Mouse (Mus musculus): ENCODE data around the gene Skp1a. TPM values are rescaled to one million over a fixed set of nuclear protein-coding genes. Genes with fewer than 3 reads are reported as not detected.

Skp1a gene
- 414 and 445 TPM in 2 replicates for total RNA-seq (2012; rRNA removed)
- polyA plus RNA-seq (2012; ENCODE audit: insufficient read depth in 1 of 2, insufficient read length in 2 of 2, low read depth in 1 of 2, low replicate concordance in 2 of 2, missing spikeins in 1 of 2) = 1,000 to 10,000 TPM in 1 of 2 experiments, 100 to 1,000 TPM in 1; 169 to 1,533 TPM

DNA sequence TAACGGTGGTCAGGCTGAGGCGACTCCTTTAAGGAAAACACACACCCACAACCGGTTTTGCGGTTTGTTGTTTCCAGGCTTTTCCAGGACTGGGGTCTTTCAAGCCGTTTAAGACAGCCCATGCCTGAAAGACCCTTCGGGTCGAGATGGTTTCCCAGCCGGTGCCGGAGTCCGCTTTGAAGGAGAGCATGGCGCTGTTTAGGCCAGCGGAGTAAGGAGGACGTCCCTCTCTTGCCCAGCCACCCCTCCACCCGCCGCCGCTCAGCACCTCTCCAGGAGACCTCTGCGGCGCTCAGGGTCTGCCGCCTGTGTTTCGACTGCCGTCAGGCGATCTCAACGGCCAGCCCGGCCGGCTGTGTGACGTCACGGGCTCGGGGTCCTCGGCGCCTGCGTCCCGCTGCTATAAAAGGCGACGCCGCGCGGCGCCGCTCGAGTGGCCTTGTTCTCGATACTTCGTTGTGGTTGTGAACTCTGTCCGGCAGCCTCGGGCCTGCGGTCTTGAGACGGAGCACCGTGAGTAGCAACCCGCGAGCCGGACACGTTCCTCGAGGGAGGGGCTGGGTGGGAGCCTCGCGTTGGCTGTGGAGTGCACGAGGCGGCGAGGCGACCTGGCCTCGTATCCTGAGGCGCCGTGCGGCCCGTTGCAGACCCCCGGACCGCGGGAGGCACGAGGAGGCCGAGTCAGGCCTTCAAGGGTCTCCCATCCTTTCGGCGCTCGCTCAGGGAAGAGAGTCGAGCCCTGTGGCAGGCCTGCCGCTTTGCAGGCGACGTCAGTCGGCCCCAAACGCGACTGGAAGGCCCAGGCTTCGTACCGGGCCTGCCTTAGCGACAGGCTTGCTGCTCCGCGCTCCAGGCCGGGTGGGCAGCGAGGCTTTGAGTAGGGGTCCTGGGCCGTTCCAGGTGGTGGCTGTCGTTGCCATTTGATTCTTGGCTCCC lies at the start of gene Skp1a:
Gene Skp1a, plus strand, starts transcription at position 390 of the 936 bp plus-strand sequence.
- H3K36me3 ChIP-seq (ENCODE audit: control insufficient read depth in 1 of 2, insufficient read depth in 2 of 2, low read length in 2 of 2) = peaks cover 4 to 27% of the 10 kb centered on the region in 2 experiments
- peak; percentile 97 for TF ChIP-seq SIN3A (IDR thresholded peaks at IDR 0.05; ENCODE audit: low read length)
- peak; percentile 40; the same call in 1 of the 2 replicates for TF ChIP-seq ETS1 (IDR thresholded peaks at IDR 0.05; ENCODE audit: low read depth, low read length)
- no peak for TF ChIP-seq JUND (IDR thresholded peaks at IDR 0.05; ENCODE audit: low read depth, low read length)
- TF ChIP-seq GATA1 (IDR thresholded peaks at IDR 0.05; ENCODE audit: low read depth, low read length) = no peak
- peak; percentile 44; the same call in 1 of the 2 replicates for TF ChIP-seq NRF1 (IDR thresholded peaks at IDR 0.05; ENCODE audit: insufficient read depth, low read depth, low read length, poor library complexity, severe bottlenecking)
- no peak for TF ChIP-seq ZKSCAN1 (IDR thresholded peaks at IDR 0.05; ENCODE audit: low read depth, low read length)
- TF ChIP-seq MAZ (IDR thresholded peaks at IDR 0.05; ENCODE audit: low read depth, low read length) = 0 out of 2 replicates have a peak, but pooled peaks have one; percentile 11
- TF ChIP-seq CHD2 (IDR thresholded peaks at IDR 0.05; ENCODE audit: low read length) = no peak
- 0 out of 2 replicates have a peak, but pooled peaks have one; percentile 22 for TF ChIP-seq RCOR1 (IDR thresholded peaks at IDR 0.05; ENCODE audit: low read depth, low read length)
- peak; percentile 30 for TF ChIP-seq ELF1 (IDR thresholded peaks at IDR 0.05; ENCODE audit: low read depth, low read length)
- peak; percentile 76 for TF ChIP-seq MYC (IDR thresholded peaks at IDR 0.05; ENCODE audit: low read depth, low read length)
- peak; percentile 93 for TF ChIP-seq HCFC1 (IDR thresholded peaks at IDR 0.05; ENCODE audit: low read depth, low read length)
- peak; percentile 86 for TF ChIP-seq MXI1 (IDR thresholded peaks at IDR 0.05; ENCODE audit: low read depth, low read length)
- peak; percentile 96; the same call in 1 of the 2 replicates for TF ChIP-seq UBTF (IDR thresholded peaks at IDR 0.05; ENCODE audit: borderline replicate concordance, insufficient read depth, low read depth, low read length)
- peak; percentile 83 for TF ChIP-seq MYB (IDR thresholded peaks at IDR 0.05; ENCODE audit: low read depth, low read length)
- TF ChIP-seq E2F4 (IDR thresholded peaks at IDR 0.05; ENCODE audit: borderline replicate concordance, low read depth, low read length) = no peak
- peak; percentile 14; the same call in 1 of the 2 replicates for TF ChIP-seq USF1 (IDR thresholded peaks at IDR 0.05; ENCODE audit: low read depth, low read length)
- peak; percentile 68; the same call in 1 of the 2 replicates for TF ChIP-seq KAT2A (conservative IDR thresholded peaks at IDR 0.05; ENCODE audit: low read depth, low read length)
- peak in 1 of 2 experiments; percentile 49; a peak in 2 of 4 replicates for TF ChIP-seq EP300 (IDR thresholded peaks at IDR 0.05; ENCODE audit: low read depth in 1 of 2, low read length in 2 of 2)
- TF ChIP-seq TCF12 (IDR thresholded peaks at IDR 0.05; ENCODE audit: low read depth, low read length) = peak; percentile 66
- peak; percentile 74; the same call in 1 of the 2 replicates for TF ChIP-seq CHD1 (IDR thresholded peaks at IDR 0.05; ENCODE audit: low read depth, low read length)
- TF ChIP-seq POLR2A (IDR thresholded peaks at IDR 0.05; ENCODE audit: control insufficient read depth in 1 of 2, insufficient read depth in 1 of 2, low read depth in 1 of 2, low read length in 2 of 2, poor library complexity in 1 of 2) = peak; percentile 99 to 100
- peak; percentile 100 for TF ChIP-seq POLR2AphosphoS2 (IDR thresholded peaks at IDR 0.05; ENCODE audit: low read length)
- peak; percentile 98 for TF ChIP-seq TBP (IDR thresholded peaks at IDR 0.05; ENCODE audit: low read depth, low read length)
- peak; percentile 84; the same call in 1 of the 2 replicates for TF ChIP-seq POLR2AphosphoS5 (IDR thresholded peaks at IDR 0.05; ENCODE audit: borderline replicate concordance, low read depth, low read length)
- no peak for TF ChIP-seq MAFK (IDR thresholded peaks at IDR 0.05; ENCODE audit: borderline replicate concordance, low read depth, low read length)
- TF ChIP-seq CTCF (IDR thresholded peaks at IDR 0.05 in 2 of 3, conservative IDR thresholded peaks at IDR 0.05 in 1 of 3; ENCODE audit: control insufficient read depth in 1 of 3, insufficient read depth in 1 of 3, low read depth in 2 of 3, low read length in 3 of 3, poor library complexity in 1 of 3, severe bottlenecking in 1 of 3) = peak in 1 of 3 experiments; percentile 25; a peak in 1 of 6 replicates
- peak; percentile 100 for TF ChIP-seq MAX (IDR thresholded peaks at IDR 0.05; ENCODE audit: low read length)
- peak; percentile 99 for TF ChIP-seq ZMIZ1 (IDR thresholded peaks at IDR 0.05; ENCODE audit: low read depth, low read length)
- no peak for TF ChIP-seq ZNF384 (IDR thresholded peaks at IDR 0.05; ENCODE audit: low read depth, low read length)
- peak; percentile 100 for TF ChIP-seq NELFE (IDR thresholded peaks at IDR 0.05; ENCODE audit: low read depth, low read length)
- peak within 1 kb of the TSS; percentile 77 for H3K27ac ChIP-seq (ENCODE audit: control insufficient read depth, low read depth, low read length)
- peaks cover 6 to 25% of the 10 kb centered on the region in 2 experiments for H3K4me1 ChIP-seq (ENCODE audit: control insufficient read depth in 1 of 2, insufficient read depth in 2 of 2, low read length in 2 of 2)
- peak; percentile 96 for DNase-seq (ENCODE audit: low read depth, low spot score)
- H3K27me3 ChIP-seq (ENCODE audit: control insufficient read depth in 1 of 2, insufficient read depth in 2 of 2, low read length in 2 of 2) = no peaks in the 10 kb centered on the region
- H3K79me2 ChIP-seq (ENCODE audit: control insufficient read depth, insufficient read depth, low read length, poor library complexity) = peaks cover 47% of the 10 kb centered on the region
- H3K9ac ChIP-seq (ENCODE audit: control insufficient read depth, low read depth, low read length, poor library complexity, severe bottlenecking) = peak within 1 kb of the TSS; percentile 91
- peak within 1 kb of the TSS; percentile 70 to 98 for H3K4me3 ChIP-seq (ENCODE audit: control insufficient read depth in 1 of 2, insufficient read depth in 1 of 2, low read depth in 2 of 2, low read length in 2 of 2)
- no peaks in the 10 kb centered on the region for H3K9me3 ChIP-seq (replicated peaks; ENCODE audit: insufficient read depth, low read length)
